Mouse (Mus musculus) neutrophil, adult 65 days (primary cell): Measurements from ENCODE around the gene Trnp1. TPM values are rescaled to one million over a fixed set of nuclear protein-coding genes. Genes with fewer than 3 reads are reported as not detected.

Source experiments
- total RNA-seq: library from RNA; stranded (reverse); gene quantifications from 2 replicates; pipeline ENCODE4 v1.2.4, GENCODE M21; 2023

Gene Trnp1
- total RNA-seq: not detected in 2 replicates

GRCm38 (mm10) chr4:133498160-133498724, at the start of gene Trnp1:
TSS of gene Trnp1 (minus strand) at chr4:133498550.

GRCm38 (mm10) chr4:133545272-133546231, 47.2 kb upstream of the Trnp1 start, which contains the start of gene Nudc:
TSS of gene Nudc (minus strand) at chr4:133545996.

GRCm38 (mm10) chr4:133518601-133519368, 20.4 kb upstream of the Trnp1 start, which contains the start of gene Kdf1:
TSS of gene Kdf1 (plus strand) at chr4:133518963.

GRCm38 (mm10) chr4:133479458-133480184, 18.7 kb downstream of the Trnp1 start, which contains the start of gene Tent5b:
TSS of gene Tent5b (plus strand) at chr4:133480132.

Other genes starting within 250 kb of the Trnp1 start
- 41.3 and 43.2 TPM in 2 replicates for gene Sytl1, start 235.4 kb downstream of the Trnp1 start, total RNA-seq
- 37.0 and 47.6 TPM in 2 replicates for gene Tmem222, start 220.8 kb downstream of the Trnp1 start, total RNA-seq
- gene Wdtc1, start 145.1 kb downstream of the Trnp1 start, total RNA-seq: 64.6 and 69.6 TPM in 2 replicates
- 56.1 and 67.3 TPM in 2 replicates for gene Slc9a1, start 128.8 kb downstream of the Trnp1 start, total RNA-seq
- not detected in 2 replicates for gene Tent5b, start 18.4 kb downstream of the Trnp1 start, total RNA-seq
- gene Kdf1, start 20.4 kb upstream of the Trnp1 start, total RNA-seq: not detected in 2 replicates
- gene Nudc, start 47.4 kb upstream of the Trnp1 start, total RNA-seq: 41.1 and 41.8 TPM in 2 replicates
- gene Nr0b2, start 54.8 kb upstream of the Trnp1 start, total RNA-seq: not detected in 2 replicates
- gene Gpatch3, start 76.2 kb upstream of the Trnp1 start, total RNA-seq: 20.6 and 25.8 TPM in 2 replicates
- gene Gpn2, start 85.8 kb upstream of the Trnp1 start, total RNA-seq: 17.6 and 23.4 TPM in 2 replicates
- gene Sfn, start 103.6 kb upstream of the Trnp1 start, total RNA-seq: 8.6 and 16.1 TPM in 2 replicates
- gene Zdhhc18, start 151.6 kb upstream of the Trnp1 start, total RNA-seq: 99.9 and 129 TPM in 2 replicates
- gene Pigv, start 174.1 kb upstream of the Trnp1 start, total RNA-seq: 18.2 and 25.4 TPM in 2 replicates